Mouse (Mus musculus): ENCODE results near the gene Ppil6.

Ppil6 gene

GRCm38 (mm10) chr10:41561701-41562395, 71.6 kb downstream of the Ppil6 start:
- in situ Hi-C loops (cut with MboI, MseI) = no loop called here

All from T-helper 2 cell (primary cell).